Mouse (Mus musculus): ENCODE data around the gene Siglece. TPM values are rescaled to one million over a fixed set of nuclear protein-coding genes. Genes with fewer than 3 reads are reported as not detected.
A peak's percentile ranks its signal among the peaks of the same experiment; 100 is the strongest.
"Not testable (repeated sequence)": the region's sequence is repeated elsewhere in the genome, so short reads cannot be mapped to it uniquely, and the experiment has no call there.

Gene Siglece
- 0.15 and 0.33 TPM in 2 replicates for polyA plus RNA-seq (2014; fragmentation: Nextera tagmentation; extraction: Ambion mirVana)

GRCm38 (mm10) chr7:43660002-43660401 lies at the start of gene Siglece:
Siglece (minus strand) TSS chr7:43660161.
- Histone ChIP-seq H3K27ac (ENCODE audit: low read depth, low read length) (no peak within 1 kb of the TSS), H3K9ac (replicated peaks; ENCODE audit: low read depth, low read length) (no peak within 1 kb of the TSS), H3K36me3 (ENCODE audit: control insufficient read depth, insufficient read depth, low read length) (no peaks in the 10 kb centered on the region), H3K4me2 (ENCODE audit: low read depth, low read length) (no peak within 1 kb of the TSS), H3K9me3 (ENCODE audit: control insufficient read depth, low read length) (no peaks in the 10 kb centered on the region), H3K27me3 (ENCODE audit: control insufficient read depth, insufficient read depth, low read length) (no peaks in the 10 kb centered on the region), H3K4me1 (ENCODE audit: control insufficient read depth, insufficient read depth, low read length) (no peaks in the 10 kb centered on the region), H3K4me3 (ENCODE audit: low read depth, low read length) (no peak within 1 kb of the TSS)
- 82% methylated on average over 1 of the region's 1 CpGs for WGBS
- ATAC-seq (ENCODE audit: low read depth) = no peak

- ATAC-seq (ENCODE audit: low read depth) = no peak
These were observed 30.2 kb upstream of the Siglece start, which contains the start of gene Klk14 for GRCm38 (mm10) chr7:43690118-43690517. Klk14 (plus strand) TSS chr7:43690418.

GRCm38 (mm10) chr7:43685088-43685487 lies 25.1 kb upstream of the Siglece start:
- no peak for ATAC-seq (ENCODE audit: low read depth)
- Histone ChIP-seq H3K4me1 (ENCODE audit: control insufficient read depth, insufficient read depth, low read length) (no peaks in the 10 kb centered on the region), H3K4me2 (ENCODE audit: low read depth, low read length) (no peak overlapping the region), H3K27me3 (ENCODE audit: control insufficient read depth, insufficient read depth, low read length) (no peaks in the 10 kb centered on the region), H3K4me3 (ENCODE audit: low read depth, low read length) (no peak overlapping the region), H3K36me3 (ENCODE audit: control insufficient read depth, insufficient read depth, low read length) (no peaks in the 10 kb centered on the region), H3K27ac (ENCODE audit: low read depth, low read length) (no peak overlapping the region), H3K9ac (replicated peaks; ENCODE audit: low read depth, low read length) (no peak overlapping the region), H3K9me3 (ENCODE audit: control insufficient read depth, low read length) (no peaks in the 10 kb centered on the region)
- 72% methylated on average over 7 of the region's 7 CpGs for WGBS

More at GRCm38 (mm10) chr7:43690118-43690517, 30.2 kb upstream of the Siglece start, which contains the start of gene Klk14:
- no peak within 1 kb of the TSS for H3K4me3 ChIP-seq (ENCODE audit: low read depth, low read length)
- no peaks in the 10 kb centered on the region for H3K4me1 ChIP-seq (ENCODE audit: control insufficient read depth, insufficient read depth, low read length)
- H3K4me2 ChIP-seq (ENCODE audit: low read depth, low read length) = no peak within 1 kb of the TSS
- no peaks in the 10 kb centered on the region for H3K36me3 ChIP-seq (ENCODE audit: control insufficient read depth, insufficient read depth, low read length)
- H3K27me3 ChIP-seq (ENCODE audit: control insufficient read depth, insufficient read depth, low read length) = no peaks in the 10 kb centered on the region
- H3K9me3 ChIP-seq (ENCODE audit: control insufficient read depth, low read length) = no peaks in the 10 kb centered on the region
- no peak within 1 kb of the TSS for H3K9ac ChIP-seq (replicated peaks; ENCODE audit: low read depth, low read length)
- H3K27ac ChIP-seq (ENCODE audit: low read depth, low read length) = no peak within 1 kb of the TSS

GRCm38 (mm10) chr7:43682511-43682910 lies 22.6 kb upstream of the Siglece start:
- not testable (repeated sequence) for H3K27me3 ChIP-seq (ENCODE audit: control insufficient read depth, insufficient read depth, low read length); H3K4me1 ChIP-seq (ENCODE audit: control insufficient read depth, insufficient read depth, low read length); H3K4me2 ChIP-seq (ENCODE audit: low read depth, low read length); H3K27ac ChIP-seq (ENCODE audit: low read depth, low read length); H3K36me3 ChIP-seq (ENCODE audit: control insufficient read depth, insufficient read depth, low read length); ATAC-seq (ENCODE audit: low read depth); H3K9me3 ChIP-seq (ENCODE audit: control insufficient read depth, low read length); H3K4me3 ChIP-seq (ENCODE audit: low read depth, low read length); H3K9ac ChIP-seq (replicated peaks; ENCODE audit: low read depth, low read length)
- WGBS = 17% methylated on average over 1 of the region's 1 CpGs

GRCm38 (mm10) chr7:43680960-43681359 lies 21.0 kb upstream of the Siglece start:
- 22% methylated on average over 5 of the region's 5 CpGs for WGBS
- no peaks in the 10 kb centered on the region for H3K9me3 ChIP-seq (ENCODE audit: control insufficient read depth, low read length)
- peak; percentile 62; the same call in 1 of the 2 replicates for ATAC-seq (ENCODE audit: low read depth)
- H3K9ac ChIP-seq (replicated peaks; ENCODE audit: low read depth, low read length) = no peak overlapping the region
- H3K27me3 ChIP-seq (ENCODE audit: control insufficient read depth, insufficient read depth, low read length) = no peaks in the 10 kb centered on the region
- no peak overlapping the region for H3K4me3 ChIP-seq (ENCODE audit: low read depth, low read length)
- no peaks in the 10 kb centered on the region for H3K4me1 ChIP-seq (ENCODE audit: control insufficient read depth, insufficient read depth, low read length)
- H3K36me3 ChIP-seq (ENCODE audit: control insufficient read depth, insufficient read depth, low read length) = peaks cover 14% of the 10 kb centered on the region; the same call in 1 of the 2 replicates
- H3K4me2 ChIP-seq (ENCODE audit: low read depth, low read length) = no peak overlapping the region
- no peak overlapping the region for H3K27ac ChIP-seq (ENCODE audit: low read depth, low read length)

- no peak for ATAC-seq (ENCODE audit: low read depth)
- no peaks in the 10 kb centered on the region for H3K9me3 ChIP-seq (ENCODE audit: control insufficient read depth, low read length)
- no peak overlapping the region for H3K4me3 ChIP-seq (ENCODE audit: low read depth, low read length)
- peaks cover 24% of the 10 kb centered on the region; the same call in 1 of the 2 replicates for H3K36me3 ChIP-seq (ENCODE audit: control insufficient read depth, insufficient read depth, low read length)
- no peak overlapping the region for H3K27ac ChIP-seq (ENCODE audit: low read depth, low read length)
- no peaks in the 10 kb centered on the region for H3K4me1 ChIP-seq (ENCODE audit: control insufficient read depth, insufficient read depth, low read length)
- no peak overlapping the region for H3K9ac ChIP-seq (replicated peaks; ENCODE audit: low read depth, low read length)
- no peaks in the 10 kb centered on the region for H3K27me3 ChIP-seq (ENCODE audit: control insufficient read depth, insufficient read depth, low read length)
- H3K4me2 ChIP-seq (ENCODE audit: low read depth, low read length) = no peak overlapping the region
These were observed 18.6 kb upstream of the Siglece start for GRCm38 (mm10) chr7:43678517-43678916.

- Histone ChIP-seq H3K27ac (ENCODE audit: low read depth, low read length) (no peak overlapping the region), H3K4me1 (ENCODE audit: control insufficient read depth, insufficient read depth, low read length) (0 out of 2 replicates have a peak, but pooled peaks cover 6% of the 10 kb centered on the region), H3K4me3 (ENCODE audit: low read depth, low read length) (no peak overlapping the region), H3K9me3 (ENCODE audit: control insufficient read depth, low read length) (no peaks in the 10 kb centered on the region), H3K36me3 (ENCODE audit: control insufficient read depth, insufficient read depth, low read length) (peaks cover 24% of the 10 kb centered on the region; the same call in 1 of the 2 replicates), H3K9ac (replicated peaks; ENCODE audit: low read depth, low read length) (no peak overlapping the region), H3K4me2 (ENCODE audit: low read depth, low read length) (no peak overlapping the region), H3K27me3 (ENCODE audit: control insufficient read depth, insufficient read depth, low read length) (no peaks in the 10 kb centered on the region)
- 93% methylated on average over 32 of the region's 32 CpGs for WGBS
- ATAC-seq (ENCODE audit: low read depth) = no peak
These were observed 15.1 kb upstream of the Siglece start for GRCm38 (mm10) chr7:43675091-43675490.

- peak overlapping the region; percentile 55 for H3K4me3 ChIP-seq (ENCODE audit: low read depth, low read length)
- H3K9ac ChIP-seq (replicated peaks; ENCODE audit: low read depth, low read length) = peak overlapping the region; percentile 61
- no peaks in the 10 kb centered on the region for H3K9me3 ChIP-seq (ENCODE audit: control insufficient read depth, low read length)
- H3K4me2 ChIP-seq (ENCODE audit: low read depth, low read length) = peak overlapping the region; percentile 60
- peaks cover 24% of the 10 kb centered on the region; the same call in 1 of the 2 replicates for H3K36me3 ChIP-seq (ENCODE audit: control insufficient read depth, insufficient read depth, low read length)
- 0 out of 2 replicates have a peak, but pooled peaks cover 6% of the 10 kb centered on the region for H3K4me1 ChIP-seq (ENCODE audit: control insufficient read depth, insufficient read depth, low read length)
- 18% methylated on average over 10 of the region's 10 CpGs for WGBS
- no peak overlapping the region for H3K27ac ChIP-seq (ENCODE audit: low read depth, low read length)
- no peaks in the 10 kb centered on the region for H3K27me3 ChIP-seq (ENCODE audit: control insufficient read depth, insufficient read depth, low read length)
- ATAC-seq (ENCODE audit: low read depth) = peak; percentile 16; the same call in 1 of the 2 replicates
These were observed 12.8 kb upstream of the Siglece start for GRCm38 (mm10) chr7:43672581-43673260.

- Histone ChIP-seq H3K4me2 (ENCODE audit: low read depth, low read length) (peak within 1 kb of the TSS; percentile 60), H3K9me3 (ENCODE audit: control insufficient read depth, low read length) (no peaks in the 10 kb centered on the region), H3K4me1 (ENCODE audit: control insufficient read depth, insufficient read depth, low read length) (0 out of 2 replicates have a peak, but pooled peaks cover 6% of the 10 kb centered on the region), H3K9ac (replicated peaks; ENCODE audit: low read depth, low read length) (peak within 1 kb of the TSS; percentile 61), H3K36me3 (ENCODE audit: control insufficient read depth, insufficient read depth, low read length) (peaks cover 20% of the 10 kb centered on the region; the same call in 1 of the 2 replicates), H3K4me3 (ENCODE audit: low read depth, low read length) (peak within 1 kb of the TSS; percentile 55), H3K27ac (ENCODE audit: low read depth, low read length) (no peak within 1 kb of the TSS; the same call in 1 of the 2 replicates), H3K27me3 (ENCODE audit: control insufficient read depth, insufficient read depth, low read length) (no peaks in the 10 kb centered on the region)
- ATAC-seq (ENCODE audit: low read depth) = peak; percentile 97
- WGBS = under 1% methylated on average over 26 of the region's 26 CpGs
These were observed 12.0 kb upstream of the Siglece start, which contains the start of gene Ctu1 for GRCm38 (mm10) chr7:43671809-43672580. Ctu1 (plus strand) TSS chr7:43672016.

Data from neural tube, embryonic 14.5 days (tissue).